Mouse (Mus musculus): ENCODE measurements around the gene Tubg2.

Gene Tubg2

GRCm38 (mm10) chr11:101164677-101165580 is 9.2 kb downstream of the Tubg2 start:
- in situ Hi-C loops (cut with MboI, MseI) = loop anchor here (5.0 kb wide), 1 partner anchor 43 kb away; no protein-coding TSS in a partner anchor

- in situ Hi-C loops (cut with MboI, MseI) = no loop called here
Measured at GRCm38 (mm10) chr11:101166357-101166756, 10.7 kb downstream of the Tubg2 start.

- in situ Hi-C loops (cut with MboI, MseI) = no loop called here
Measured at GRCm38 (mm10) chr11:101167211-101167962, 11.7 kb downstream of the Tubg2 start.

GRCm38 (mm10) chr11:101167963-101168300 is 12.2 kb downstream of the Tubg2 start:
- in situ Hi-C loops (cut with MboI, MseI) = no loop called here

- in situ Hi-C loops (cut with MboI, MseI) = no loop called here
Measured at GRCm38 (mm10) chr11:101168301-101168980, 12.7 kb downstream of the Tubg2 start.

GRCm38 (mm10) chr11:101169301-101170107 is 13.8 kb downstream of the Tubg2 start:
- in situ Hi-C loops (cut with MboI, MseI) = no loop called here

GRCm38 (mm10) chr11:101170354-101170810 is 14.7 kb downstream of the Tubg2 start, which contains the start of gene Cntnap1:
Cntnap1 (plus strand) TSS chr11:101170523.
- in situ Hi-C loops (cut with MboI, MseI) = no loop called here

- in situ Hi-C loops (cut with MboI, MseI) = no loop called here
Measured at GRCm38 (mm10) chr11:101170811-101171610, 15.3 kb downstream of the Tubg2 start, which contains the start of gene Plekhh3. Plekhh3 (minus strand) TSS chr11:101171351.

GRCm38 (mm10) chr11:101171721-101172433 is 16.2 kb downstream of the Tubg2 start:
- in situ Hi-C loops (cut with MboI, MseI) = no loop called here

GRCm38 (mm10) chr11:101172434-101172815 is 16.7 kb downstream of the Tubg2 start:
- in situ Hi-C loops (cut with MboI, MseI) = no loop called here

GRCm38 (mm10) chr11:101173112-101173511 is 17.4 kb downstream of the Tubg2 start:
- in situ Hi-C loops (cut with MboI, MseI) = no loop called here

GRCm38 (mm10) chr11:101173631-101174388 is 18.1 kb downstream of the Tubg2 start:
- in situ Hi-C loops (cut with MboI, MseI) = no loop called here

- in situ Hi-C loops (cut with MboI, MseI) = no loop called here
Measured at GRCm38 (mm10) chr11:101174389-101174745, 18.7 kb downstream of the Tubg2 start.

GRCm38 (mm10) chr11:101174851-101175628 is 19.3 kb downstream of the Tubg2 start, which contains the start of gene Ccr10:
Ccr10 (minus strand) TSS chr11:101175443.
- in situ Hi-C loops (cut with MboI, MseI) = no loop called here

- in situ Hi-C loops (cut with MboI, MseI) = no loop called here
Measured at GRCm38 (mm10) chr11:101175636-101176116, 20.0 kb downstream of the Tubg2 start.

GRCm38 (mm10) chr11:101176117-101176691 is 20.5 kb downstream of the Tubg2 start:
- in situ Hi-C loops (cut with MboI, MseI) = no loop called here
